Mouse (Mus musculus) myocyte (in vitro differentiated cells): Measurements from ENCODE around the gene Pkp4.

Experiments used
- CEBPB ChIP-seq: IDR thresholded peaks from 2 replicates; pipeline ENCODE4 v1.6.1; 2011; ENCODE audit warnings: mild to moderate bottlenecking, moderate library complexity; ENCODE audit not compliant: poor library complexity, insufficient read depth, severe bottlenecking
- MAX ChIP-seq: IDR thresholded peaks from one replicate; pipeline ENCODE4 v1.6.1; 2011; ENCODE audit warnings: low read depth, mild to moderate bottlenecking, control low read depth
- MYOG ChIP-seq, 3 experiments: IDR thresholded peaks; one replicate each; pipeline ENCODE4 v1.6.1; 2011; ENCODE audit warnings: control low read depth in 2 of 3, low read depth in 2 of 3, mild to moderate bottlenecking in 2 of 3; ENCODE audit not compliant: insufficient read length in 2 of 3, control insufficient read depth in 1 of 3, insufficient read depth in 1 of 3
- POLR2A ChIP-seq: IDR thresholded peaks from one replicate; pipeline ENCODE4 v1.6.1; 2011; ENCODE audit warnings: low read depth, mild to moderate bottlenecking, control low read depth, moderate library complexity; ENCODE audit not compliant: insufficient read length
- POLR2AphosphoS2 ChIP-seq: IDR thresholded peaks from one replicate; pipeline ENCODE4 v1.6.1; 2011; ENCODE audit warnings: low read depth, control low read depth; ENCODE audit not compliant: insufficient read length
- SRF ChIP-seq: IDR thresholded peaks from one replicate; pipeline ENCODE4 v1.6.1; 2011; ENCODE audit warnings: low read depth; ENCODE audit not compliant: control insufficient read depth, insufficient read length
- TCF12 ChIP-seq: IDR thresholded peaks from one replicate; pipeline ENCODE4 v1.6.1; 2011; ENCODE audit warnings: mild to moderate bottlenecking, control low read depth; ENCODE audit not compliant: poor library complexity, insufficient read depth, severe bottlenecking
- TCF3 ChIP-seq: IDR thresholded peaks from one replicate; pipeline ENCODE4 v1.6.1; 2011; ENCODE audit warnings: low read depth, control low read depth; ENCODE audit not compliant: insufficient read length
- USF1 ChIP-seq: IDR thresholded peaks from one replicate; pipeline ENCODE4 v1.6.1; 2011; ENCODE audit warnings: low read depth, mild to moderate bottlenecking, control low read depth, moderate library complexity

DNA sequence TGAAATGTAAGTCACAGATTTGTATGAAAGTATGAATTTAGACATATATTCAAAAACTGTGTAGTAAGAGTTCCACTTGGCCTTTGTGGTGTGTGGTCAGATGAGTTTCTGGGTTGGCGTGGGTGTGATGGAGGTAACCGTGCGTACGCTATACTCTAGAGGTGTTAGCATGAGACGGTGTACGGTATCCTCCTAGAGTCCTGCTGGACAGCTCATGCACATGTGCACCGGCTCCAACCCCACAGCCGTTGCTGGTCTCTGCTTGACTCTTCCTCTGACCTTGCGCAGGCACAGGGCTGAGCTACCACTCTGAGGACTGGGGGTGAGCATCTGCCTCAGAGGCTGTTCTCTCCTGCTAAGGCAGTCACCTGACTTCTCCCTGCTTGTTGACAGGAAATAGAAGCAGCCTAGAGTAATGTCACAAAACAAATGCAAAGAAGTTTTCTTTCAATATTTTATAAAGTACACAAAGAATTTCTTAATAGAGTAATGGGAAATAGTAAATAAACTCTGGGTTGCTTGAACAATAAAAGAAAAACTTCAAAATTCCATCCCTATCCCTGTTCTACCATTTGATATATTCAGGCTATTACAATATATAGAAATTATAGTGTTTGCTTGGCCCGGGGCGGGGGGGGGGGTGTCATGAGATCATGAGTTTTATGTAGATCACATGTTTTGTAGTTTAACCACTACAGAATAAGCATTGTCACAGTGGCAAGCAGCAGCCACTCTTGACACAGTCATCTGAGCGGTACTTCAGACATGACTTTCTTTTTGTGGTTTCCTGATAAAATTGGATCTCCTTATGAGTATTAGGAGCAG is 83.8 kb downstream of the Pkp4 start:
- TF ChIP-seq POLR2A, result no peak
- no peak for TF ChIP-seq TCF12
- no peak for TF ChIP-seq MYOG (IDR thresholded peaks at IDR 0.05; ENCODE audit: control insufficient read depth in 1 of 3, insufficient read depth in 1 of 3, insufficient read length in 2 of 3, low read depth in 2 of 3)
- TF ChIP-seq POLR2AphosphoS2, result no peak
- TF ChIP-seq TCF3, result no peak
- no peak for TF ChIP-seq MAX
- no peak for TF ChIP-seq SRF
- no peak for TF ChIP-seq CEBPB
- no peak for TF ChIP-seq USF1
